Mouse (Mus musculus) left cerebral cortex, postnatal 14 days (tissue): ENCODE data around the gene Rab3a. TPM values are rescaled to one million over a fixed set of nuclear protein-coding genes. Genes with fewer than 3 reads are reported as not detected.

ENCODE experiments used
- DNase-seq, 2 experiments: peaks; one replicate each; pipeline ENCODE4 v3.0.0; 2021 to 2022; ENCODE audit warnings: low spot score in 2 of 2, mixed read lengths in 1 of 2
- intact Hi-C: fragments of 180-260 bp; cut with DNase I; formaldehyde crosslinking; loops from one replicate; pipeline ENCODE4 v1.15.1; 2025
- total RNA-seq, 2 experiments: library from RNA; stranded (reverse); gene quantifications; 2 replicates each; pipeline ENCODE4 v1.2.3; 2021

Gene Rab3a
- total RNA-seq, 2 experiments from 2014 or later = 926 to 947 TPM

GRCm38 (mm10) chr8:70791294-70791701 lies 36.8 kb downstream of the Rab3a start:
- intact Hi-C loops = no loop called here
- peak in 1 of 2 experiments; percentile 81 for DNase-seq

- peak; percentile 97 to 98 for DNase-seq
- intact Hi-C loops = no loop called here
Observed at GRCm38 (mm10) chr8:70791975-70792691, 37.7 kb downstream of the Rab3a start.

GRCm38 (mm10) chr8:70792700-70793099 lies 38.2 kb downstream of the Rab3a start:
- peak in 1 of 2 experiments; percentile 88 for DNase-seq
- intact Hi-C loops = no loop called here

- DNase-seq = no peak
- intact Hi-C loops = no loop called here
Observed at GRCm38 (mm10) chr8:70794215-70794614, 39.7 kb downstream of the Rab3a start.

- intact Hi-C loops = no loop called here
- DNase-seq = no peak
Observed at GRCm38 (mm10) chr8:70795370-70795769, 40.9 kb downstream of the Rab3a start.

GRCm38 (mm10) chr8:70796403-70797080 lies 42.1 kb downstream of the Rab3a start:
- intact Hi-C loops = no loop called here
- no peak for DNase-seq

- intact Hi-C loops = no loop called here
- DNase-seq = peak; percentile 88 to 92
Observed at GRCm38 (mm10) chr8:70797081-70798070, 42.9 kb downstream of the Rab3a start.

- intact Hi-C loops = no loop called here
- DNase-seq = peak in 1 of 2 experiments; percentile 83
Observed at GRCm38 (mm10) chr8:70798281-70798680, 43.8 kb downstream of the Rab3a start.

GRCm38 (mm10) chr8:70800648-70801047 lies 46.2 kb downstream of the Rab3a start:
- DNase-seq = peak; percentile 70 to 76
- intact Hi-C loops = no loop called here

- intact Hi-C loops = no loop called here
- peak; percentile 77 to 79 for DNase-seq
Observed at GRCm38 (mm10) chr8:70801156-70801555, 46.7 kb downstream of the Rab3a start.

- no peak for DNase-seq
- intact Hi-C loops = no loop called here
Observed at GRCm38 (mm10) chr8:70801830-70802229, 47.4 kb downstream of the Rab3a start.

GRCm38 (mm10) chr8:70802786-70803510 lies 48.5 kb downstream of the Rab3a start:
- intact Hi-C loops = no loop called here
- DNase-seq = no peak

- peak in 1 of 2 experiments; percentile 75 for DNase-seq
- intact Hi-C loops = no loop called here
Observed at GRCm38 (mm10) chr8:70803761-70804480, 49.4 kb downstream of the Rab3a start.

GRCm38 (mm10) chr8:70804481-70805206 lies 50.2 kb downstream of the Rab3a start, which contains the start of gene Mast3:
Mast3 (minus strand) TSS chr8:70805054.
- intact Hi-C loops = no loop called here
- peak; percentile 70 to 82 for DNase-seq

- no peak for DNase-seq
- intact Hi-C loops = no loop called here
Observed at GRCm38 (mm10) chr8:70806541-70806940, 52.1 kb downstream of the Rab3a start.

- no peak for DNase-seq
- intact Hi-C loops = no loop called here
Observed at GRCm38 (mm10) chr8:70807304-70807703, 52.8 kb downstream of the Rab3a start.

- intact Hi-C loops = no loop called here
- DNase-seq = no peak
Observed at GRCm38 (mm10) chr8:70808239-70808638, 53.8 kb downstream of the Rab3a start, which contains the start of gene Il12rb1. Il12rb1 (plus strand) TSS chr8:70808449.
